Mouse (Mus musculus): ENCODE results near the gene 4930558K02Rik. TPM values are rescaled to one million over a fixed set of nuclear protein-coding genes. Genes with fewer than 3 reads are reported as not detected.

4930558K02Rik gene
- polyA plus RNA-seq, 1 experiment: not detected

GRCm38 (mm10) chr1:161894553-161894952 lies 84.9 kb downstream of the 4930558K02Rik start:
- no peak for DNase-seq (ENCODE audit: low read depth)
- no peak for TF ChIP-seq POLR2A (IDR thresholded peaks at IDR 0.05; ENCODE audit: borderline replicate concordance, extremely low read depth, insufficient read depth, insufficient read length, poor library complexity, severe bottlenecking)
- TF ChIP-seq CTCF (IDR thresholded peaks at IDR 0.05; ENCODE audit: borderline replicate concordance, extremely low read depth, insufficient read depth, insufficient read length): no peak

GRCm38 (mm10) chr1:161894126-161894525 lies 85.3 kb downstream of the 4930558K02Rik start:
- TF ChIP-seq CTCF (IDR thresholded peaks at IDR 0.05; ENCODE audit: borderline replicate concordance, extremely low read depth, insufficient read depth, insufficient read length): no peak
- no peak for TF ChIP-seq POLR2A (IDR thresholded peaks at IDR 0.05; ENCODE audit: borderline replicate concordance, extremely low read depth, insufficient read depth, insufficient read length, poor library complexity, severe bottlenecking)
- DNase-seq (ENCODE audit: low read depth): no peak

Other genes with a start within 250 kb of the 4930558K02Rik start
- gene Fasl, start 191.1 kb downstream of the 4930558K02Rik start, polyA plus RNA-seq (2012; rRNA removed): 0.68 and 0.77 TPM in 2 replicates
- gene Suco, start 103.0 kb downstream of the 4930558K02Rik start, polyA plus RNA-seq (2012; rRNA removed): 21.6 and 22.8 TPM in 2 replicates
- gene Pigc, start 10.4 kb downstream of the 4930558K02Rik start, polyA plus RNA-seq (2012; rRNA removed): 23.6 and 26.5 TPM in 2 replicates

Data from brain, embryonic 14.5 days (tissue).